Mouse (Mus musculus): ENCODE results near the gene Adamts17. TPM values are rescaled to one million over a fixed set of nuclear protein-coding genes. Genes with fewer than 3 reads are reported as not detected.
A peak's percentile ranks its signal among the peaks of the same experiment; 100 is the strongest.

The Adamts17 gene
- total RNA-seq, 2 experiments from 2014 or later, result not detected

GRCm38 (mm10) chr7:67026114-67027070 is 186.9 kb downstream of the Adamts17 start:
- no peak for ATAC-seq (replicated peaks; ENCODE audit: poor library complexity, severe bottlenecking)

DNA sequence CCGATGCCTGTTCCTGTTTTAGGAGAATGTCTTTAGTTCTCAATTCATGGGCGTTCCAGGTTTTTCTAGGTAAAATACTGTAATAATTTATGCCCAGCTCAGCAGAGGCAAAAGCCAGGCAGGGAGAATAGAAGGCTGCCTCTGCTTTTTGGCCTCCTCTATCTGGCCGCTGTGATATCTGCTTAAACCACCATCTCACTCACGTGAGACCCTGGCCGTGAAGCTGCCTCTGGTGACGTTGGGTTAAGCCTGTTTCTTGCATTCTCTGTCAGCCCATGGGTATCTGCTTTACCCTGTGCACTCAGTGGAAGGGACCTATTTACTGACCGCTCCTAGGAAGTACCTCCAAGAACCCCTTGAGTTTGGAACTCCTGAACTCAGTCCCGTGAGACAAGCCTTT is 187.7 kb downstream of the Adamts17 start:
- no peak for ATAC-seq (replicated peaks; ENCODE audit: poor library complexity, severe bottlenecking)

DNA sequence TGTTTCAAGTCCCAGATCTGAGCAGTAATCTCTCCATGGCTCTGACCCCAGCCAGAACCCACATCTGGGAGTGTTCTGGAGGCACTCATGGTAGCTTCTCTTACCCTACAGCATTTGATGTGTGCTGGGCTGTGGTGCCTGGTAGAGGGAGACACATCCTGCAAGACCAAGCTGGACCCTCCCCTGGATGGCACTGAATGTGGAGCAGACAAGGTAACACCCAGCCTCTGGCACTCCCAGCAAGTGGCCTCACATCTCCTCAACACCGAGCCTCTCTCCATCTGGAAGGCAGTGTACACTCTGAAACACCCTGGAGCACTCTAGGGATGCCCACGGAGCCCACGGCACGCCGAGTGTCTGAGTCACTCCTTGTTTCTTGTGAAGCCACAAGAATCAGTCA is 188.2 kb downstream of the Adamts17 start:
- ATAC-seq (replicated peaks; ENCODE audit: poor library complexity, severe bottlenecking), result no peak

GRCm38 (mm10) chr7:67028902-67029301 is 189.4 kb downstream of the Adamts17 start:
- ATAC-seq (replicated peaks; ENCODE audit: poor library complexity, severe bottlenecking), result peak; percentile 79

- ATAC-seq (replicated peaks; ENCODE audit: poor library complexity, severe bottlenecking), result no peak
These were observed 189.9 kb downstream of the Adamts17 start for GRCm38 (mm10) chr7:67029481-67029880.

- no peak for ATAC-seq (replicated peaks; ENCODE audit: poor library complexity, severe bottlenecking)
These were observed 191.7 kb downstream of the Adamts17 start for GRCm38 (mm10) chr7:67031284-67031683.

DNA sequence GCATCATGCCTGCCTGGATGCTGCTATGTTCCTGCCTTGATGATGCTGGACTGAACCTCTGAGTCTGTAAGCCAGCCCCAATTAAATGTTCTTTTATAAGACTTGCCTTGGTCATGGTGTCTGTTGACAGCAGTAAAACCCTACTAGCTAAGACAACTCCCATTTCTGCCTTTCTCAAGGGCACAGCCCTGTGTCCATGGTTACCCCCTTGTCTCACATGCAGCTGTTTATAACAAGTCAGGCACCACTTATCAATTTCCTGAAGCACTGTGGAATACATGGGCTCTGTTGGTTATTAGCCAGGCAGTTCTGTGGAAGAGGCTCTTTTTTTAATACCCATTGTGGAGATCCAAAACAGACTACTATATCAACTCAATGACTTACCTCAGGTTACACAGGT is 193.1 kb downstream of the Adamts17 start:
- ATAC-seq (replicated peaks; ENCODE audit: poor library complexity, severe bottlenecking), result no peak

DNA sequence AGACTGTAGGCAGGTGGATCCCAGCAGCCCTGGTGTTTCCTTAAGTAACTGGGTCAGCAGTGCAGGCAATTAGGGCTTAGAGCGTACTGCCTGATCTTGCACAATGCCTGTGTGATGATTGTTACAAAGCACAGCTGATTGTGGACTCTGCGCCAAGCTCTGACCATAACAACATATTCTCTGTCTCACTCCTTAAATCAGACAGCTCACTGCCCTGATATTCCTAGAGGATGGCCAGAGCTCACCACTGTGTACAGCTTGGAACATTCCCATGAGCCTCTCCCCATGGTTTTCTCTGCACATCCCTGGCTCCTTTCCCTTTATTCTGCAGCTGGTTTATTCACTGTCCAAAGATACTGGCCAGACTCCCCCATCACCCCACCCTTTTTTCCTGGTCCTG is 194.8 kb downstream of the Adamts17 start:
- no peak for ATAC-seq (replicated peaks; ENCODE audit: poor library complexity, severe bottlenecking)

DNA sequence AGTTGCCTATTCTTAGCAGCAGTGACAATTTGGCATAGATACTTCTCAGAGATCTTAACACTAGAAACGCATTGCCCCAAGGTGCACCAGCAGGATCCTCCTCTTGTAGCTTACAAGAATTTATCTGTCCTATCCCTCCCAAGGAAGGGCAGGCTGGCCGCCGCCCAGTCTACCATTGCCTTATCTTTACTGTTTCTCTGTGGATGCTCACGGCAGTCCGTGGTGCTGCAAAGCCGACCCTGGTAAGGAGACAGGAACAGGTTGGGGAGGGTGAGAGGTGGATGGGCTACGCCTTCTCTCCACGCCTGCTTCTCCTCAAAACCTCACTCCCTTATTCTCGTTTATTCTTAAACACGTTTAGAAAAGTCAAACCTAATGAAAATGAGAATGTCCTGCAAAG is 195.7 kb downstream of the Adamts17 start:
- ATAC-seq (replicated peaks; ENCODE audit: poor library complexity, severe bottlenecking), result no peak

- no peak for ATAC-seq (replicated peaks; ENCODE audit: poor library complexity, severe bottlenecking)
These were observed 196.1 kb downstream of the Adamts17 start for GRCm38 (mm10) chr7:67035661-67036060.

- ATAC-seq (replicated peaks; ENCODE audit: poor library complexity, severe bottlenecking), result no peak
These were observed 197.3 kb downstream of the Adamts17 start for GRCm38 (mm10) chr7:67036502-67037485.

DNA sequence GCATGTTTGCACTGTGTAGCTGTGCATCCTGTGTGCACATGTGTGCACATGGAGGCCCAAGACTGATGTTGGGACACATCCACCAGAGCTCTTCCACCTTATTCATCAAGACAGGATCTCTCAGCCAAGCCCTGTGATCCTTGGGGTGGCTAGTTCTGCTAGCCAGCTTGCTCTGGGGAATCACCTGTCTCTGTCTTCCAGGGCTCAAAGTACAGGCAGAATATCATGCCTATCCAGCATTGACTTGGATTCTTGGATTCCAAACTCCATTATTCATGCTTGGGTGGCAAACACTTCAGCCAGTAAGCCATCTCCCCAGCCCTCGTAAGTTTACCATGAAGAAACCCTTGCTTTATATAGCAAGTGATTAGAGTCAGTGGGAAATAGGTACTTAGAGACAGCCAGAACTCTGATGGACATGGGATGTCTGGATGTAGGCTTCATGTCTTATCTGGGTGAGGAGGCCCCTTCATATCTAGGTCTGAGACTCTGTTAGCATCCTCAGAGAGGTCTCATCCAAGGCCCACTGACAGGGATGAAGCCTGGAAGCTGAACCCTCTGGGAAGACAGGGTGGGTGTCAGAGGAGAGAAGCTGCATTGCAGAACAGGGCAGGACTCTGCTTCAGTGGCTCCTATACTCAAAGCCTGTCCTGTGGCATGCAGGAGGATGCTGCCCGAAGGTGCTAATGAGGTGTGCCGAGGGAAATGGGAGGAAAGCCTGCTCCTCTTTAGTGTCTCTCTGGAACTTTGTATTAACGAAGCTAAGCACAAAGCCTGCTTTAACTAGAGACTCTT is 198.4 kb downstream of the Adamts17 start:
- ATAC-seq (replicated peaks; ENCODE audit: poor library complexity, severe bottlenecking), result no peak

GRCm38 (mm10) chr7:67039143-67039542 is 199.6 kb downstream of the Adamts17 start:
- ATAC-seq (replicated peaks; ENCODE audit: poor library complexity, severe bottlenecking), result peak; percentile 95

DNA sequence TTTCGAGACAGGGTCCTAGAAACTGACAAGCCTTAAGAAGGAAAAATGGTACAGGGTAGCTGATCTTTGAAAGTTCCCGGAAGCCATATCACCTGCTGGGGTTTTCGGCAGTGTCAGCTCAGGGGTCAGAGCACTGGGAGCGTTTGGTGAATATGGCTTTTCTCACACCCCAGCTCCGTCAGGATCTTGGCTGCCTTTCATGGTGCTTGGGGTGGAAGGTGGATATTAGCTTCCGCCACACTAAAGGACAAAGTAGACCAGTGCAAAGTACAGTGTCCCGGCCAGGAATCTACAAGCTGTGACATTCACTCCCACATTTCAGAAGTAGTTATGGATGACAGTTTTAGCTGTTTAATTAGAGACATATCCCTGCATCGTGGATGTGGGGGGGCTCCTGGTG is 200.3 kb downstream of the Adamts17 start:
- no peak for ATAC-seq (replicated peaks; ENCODE audit: poor library complexity, severe bottlenecking)

DNA sequence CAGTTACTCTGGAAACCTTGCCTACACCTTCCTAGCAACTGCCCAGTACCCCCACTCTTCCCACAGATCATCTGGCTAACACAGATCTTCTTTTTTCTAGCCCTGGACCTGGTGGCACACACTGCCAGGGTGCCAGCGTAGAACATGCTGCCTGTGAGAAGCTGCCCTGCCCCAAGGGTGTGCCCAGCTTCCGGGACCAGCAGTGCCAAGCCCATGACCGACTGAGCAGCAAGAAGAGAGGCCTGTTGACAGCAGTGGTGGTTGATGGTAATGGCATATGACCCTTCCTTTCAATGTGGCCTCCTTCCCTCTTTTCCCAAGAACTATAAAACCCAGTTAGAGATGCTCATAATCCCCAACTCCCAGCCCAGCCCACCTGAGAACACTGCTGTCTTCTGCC is 202.2 kb downstream of the Adamts17 start:
- ATAC-seq (replicated peaks; ENCODE audit: poor library complexity, severe bottlenecking), result no peak

DNA sequence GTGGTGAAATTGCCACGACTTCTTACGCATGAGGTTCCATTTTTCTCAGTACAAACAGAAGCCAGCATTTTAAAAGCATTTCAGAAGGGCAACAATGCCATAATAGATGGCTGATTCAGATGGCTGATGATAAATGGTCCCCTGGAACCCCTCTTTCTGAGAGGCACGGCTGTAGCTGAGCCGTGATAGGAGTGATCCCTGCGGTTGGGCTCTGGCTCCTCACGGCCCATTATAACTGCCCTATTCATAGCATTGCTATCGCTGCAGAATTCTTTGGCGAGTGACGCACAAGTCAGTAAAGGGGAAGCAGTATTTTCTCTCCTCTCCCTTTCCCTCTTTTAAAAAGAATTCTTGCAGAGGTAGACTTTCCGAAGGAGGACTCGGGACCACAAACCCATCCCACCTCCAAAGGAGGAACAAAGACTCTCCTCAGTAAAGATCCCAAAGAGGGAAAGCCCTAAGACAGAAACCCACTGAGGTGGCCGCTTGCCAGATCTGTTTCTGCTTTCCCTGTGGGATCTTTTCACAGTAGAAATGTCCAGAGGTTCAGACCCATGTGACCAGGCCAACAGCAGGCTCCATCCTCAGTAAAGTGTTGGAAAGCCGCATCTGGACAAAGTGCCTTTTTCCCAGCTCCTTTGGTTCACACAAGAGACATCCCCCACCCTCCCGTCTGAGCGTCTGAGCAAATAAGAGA is 204.7 kb downstream of the Adamts17 start:
- ATAC-seq (replicated peaks; ENCODE audit: poor library complexity, severe bottlenecking), result no peak

DNA sequence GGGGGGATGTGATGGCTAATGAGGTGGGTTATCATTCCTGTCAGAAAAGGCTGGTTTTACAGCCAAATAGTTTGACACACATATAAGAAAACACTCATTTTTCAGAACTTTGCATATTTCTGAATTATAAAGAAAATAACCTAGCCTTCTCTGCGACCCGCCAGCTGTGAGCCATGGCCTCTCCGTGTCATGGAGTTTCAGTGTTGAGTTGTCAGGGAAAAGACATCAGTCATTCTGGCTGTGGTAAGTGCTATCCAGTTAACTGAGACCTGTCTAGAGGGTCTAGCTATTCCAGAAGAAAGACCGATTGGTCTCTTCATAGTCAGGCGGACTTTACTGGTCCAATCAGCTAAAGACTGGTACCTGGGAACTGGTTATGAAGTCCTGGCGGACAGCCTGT is 205.7 kb downstream of the Adamts17 start:
- ATAC-seq (replicated peaks; ENCODE audit: poor library complexity, severe bottlenecking), result no peak

DNA sequence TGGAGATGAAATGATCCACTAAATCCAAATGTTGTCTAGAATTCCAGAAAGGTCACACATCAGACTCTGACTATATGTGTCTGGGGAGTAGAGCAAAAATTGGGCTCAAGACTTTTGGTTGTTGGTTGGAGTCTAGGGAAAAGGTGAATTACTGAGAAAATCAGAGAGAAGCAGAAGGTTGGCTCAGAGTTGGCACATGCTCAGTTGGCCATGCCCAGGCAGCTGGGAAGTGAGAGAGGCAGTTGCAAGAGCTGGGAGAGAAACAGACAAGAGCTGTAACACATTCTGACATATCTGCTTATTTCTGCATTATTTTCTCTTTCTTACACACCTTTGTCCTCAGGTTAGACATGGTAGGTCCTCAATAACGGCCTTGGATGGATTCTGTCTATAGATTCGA is 209.7 kb downstream of the Adamts17 start:
- ATAC-seq (replicated peaks; ENCODE audit: poor library complexity, severe bottlenecking), result no peak

DNA sequence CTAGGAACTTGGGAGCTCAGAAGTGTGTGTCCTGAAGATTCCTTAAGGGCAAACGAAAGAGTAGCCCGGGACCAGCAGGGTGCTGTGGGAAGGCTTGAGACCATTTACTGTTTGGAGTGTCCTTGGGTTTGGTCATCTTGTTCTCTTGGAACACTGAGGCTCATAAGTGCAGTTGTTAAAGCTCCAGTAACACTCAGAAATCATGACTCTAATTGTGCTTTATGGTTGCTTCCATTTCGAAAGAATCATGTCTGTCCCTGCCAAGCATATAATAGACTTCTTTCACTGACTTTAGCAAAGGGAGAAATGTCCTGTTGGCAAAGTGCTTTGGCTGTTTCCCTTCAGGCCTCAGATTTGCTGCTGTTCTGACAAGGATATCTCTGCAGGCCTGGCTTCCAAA is 210.9 kb downstream of the Adamts17 start:
- ATAC-seq (replicated peaks; ENCODE audit: poor library complexity, severe bottlenecking), result no peak

Data from granulocyte monocyte progenitor cell, adult 5-6 weeks (primary cell).